Mouse (Mus musculus): ENCODE measurements around the gene Fam114a1. TPM values are rescaled to one million over a fixed set of nuclear protein-coding genes. Genes with fewer than 3 reads are reported as not detected.
A peak's percentile ranks its signal among the peaks of the same experiment; 100 is the strongest.

Gene Fam114a1
- polyA plus RNA-seq, 1 experiment, result 51.6 TPM

DNA sequence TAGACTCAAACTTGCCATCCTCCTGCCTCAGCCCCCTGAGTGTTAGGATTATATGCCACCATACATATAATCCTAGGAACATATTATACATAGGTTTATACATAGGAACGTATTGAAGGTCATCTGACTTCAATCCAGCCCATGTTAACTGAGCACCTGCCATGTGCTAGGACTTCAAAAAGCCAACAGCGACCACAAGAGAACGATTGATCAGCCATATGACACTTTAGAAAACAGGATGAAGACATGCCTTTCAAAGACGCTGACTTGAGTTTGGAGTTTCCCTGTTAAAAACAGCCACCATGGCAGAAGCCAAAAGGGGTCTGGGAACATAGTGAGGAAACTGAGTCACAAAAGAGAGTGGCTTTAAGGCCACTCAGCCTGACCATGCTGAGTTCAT lies 35.4 kb downstream of the Fam114a1 start:
- no peak for DNase-seq (ENCODE audit: low read depth)

DNA sequence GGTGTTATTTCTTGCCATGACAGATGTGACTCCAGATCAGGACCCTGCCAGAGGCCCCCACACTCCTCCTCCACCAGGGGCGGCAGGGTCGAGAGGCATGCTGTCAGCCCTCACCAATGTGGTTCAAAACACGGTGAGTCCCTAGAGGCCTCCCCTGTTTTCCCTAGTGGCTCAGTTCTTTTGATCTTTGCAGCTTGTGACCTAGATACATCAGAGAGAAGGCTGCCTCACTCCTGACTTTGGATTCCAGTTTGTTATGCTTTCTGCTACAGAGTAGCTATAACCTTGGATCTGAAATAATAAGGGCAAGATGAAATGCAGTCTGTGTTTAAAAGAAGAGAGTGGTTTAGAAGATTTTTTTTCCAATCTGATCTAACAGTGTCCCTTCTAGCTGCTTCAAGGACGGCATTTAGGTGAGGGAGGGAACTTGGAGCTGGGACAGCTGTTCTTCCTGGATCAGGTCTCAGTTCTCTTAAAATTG lies 36.2 kb downstream of the Fam114a1 start:
- DNase-seq (ENCODE audit: low read depth), result no peak

DNA sequence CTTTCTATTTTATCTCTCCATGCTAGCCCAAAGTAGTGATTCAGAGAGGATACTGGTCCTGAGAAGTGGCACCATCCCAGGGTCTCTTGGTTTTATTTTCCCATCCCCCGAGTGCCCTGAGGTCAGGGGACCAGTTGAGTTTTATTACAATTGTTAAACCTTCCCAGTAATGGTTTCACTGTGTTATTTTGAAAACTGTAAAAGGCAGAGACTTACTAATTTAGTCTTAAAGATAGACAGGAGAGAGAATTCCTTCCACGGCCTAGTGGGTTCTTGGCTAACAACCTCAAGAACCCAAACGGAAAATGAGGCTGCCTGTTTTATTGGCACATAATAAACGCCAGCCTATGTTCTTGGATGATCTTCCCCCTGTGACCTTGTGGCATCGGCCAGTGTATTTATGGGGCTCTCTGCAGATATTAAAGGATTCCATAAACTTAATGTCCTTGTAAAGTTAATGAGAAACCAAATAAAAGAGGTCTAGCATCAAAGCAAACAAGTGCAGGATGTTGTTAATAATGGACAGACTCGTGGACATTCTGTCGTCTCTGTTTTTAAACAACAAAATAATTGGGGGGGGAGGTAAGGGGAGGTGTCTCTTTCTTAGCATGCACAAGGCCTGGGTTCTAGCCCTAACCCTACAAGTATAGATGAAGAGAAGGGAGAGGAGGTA lies 42.2 kb downstream of the Fam114a1 start:
- no peak for DNase-seq (ENCODE audit: low read depth)

DNA sequence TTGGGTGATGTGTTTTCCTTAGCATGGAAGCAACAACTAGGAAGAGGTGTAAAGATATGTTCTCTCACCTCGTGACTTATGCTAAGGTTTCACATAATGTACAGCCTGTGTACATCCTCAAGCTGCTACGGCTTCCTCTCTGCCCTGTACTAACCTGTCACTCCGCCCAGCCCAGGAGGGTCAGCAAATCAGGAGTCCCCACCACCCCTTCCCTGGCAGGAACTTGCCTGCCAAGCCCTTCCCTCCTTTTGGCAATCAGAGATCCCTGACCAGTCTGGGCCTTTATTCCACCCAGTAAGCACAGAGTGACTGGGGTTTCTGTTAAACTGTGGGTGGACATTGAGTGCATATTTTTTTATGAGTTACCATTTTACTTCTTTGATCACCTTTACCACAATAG lies 45.6 kb downstream of the Fam114a1 start:
- no peak for DNase-seq (ENCODE audit: low read depth)

DNA sequence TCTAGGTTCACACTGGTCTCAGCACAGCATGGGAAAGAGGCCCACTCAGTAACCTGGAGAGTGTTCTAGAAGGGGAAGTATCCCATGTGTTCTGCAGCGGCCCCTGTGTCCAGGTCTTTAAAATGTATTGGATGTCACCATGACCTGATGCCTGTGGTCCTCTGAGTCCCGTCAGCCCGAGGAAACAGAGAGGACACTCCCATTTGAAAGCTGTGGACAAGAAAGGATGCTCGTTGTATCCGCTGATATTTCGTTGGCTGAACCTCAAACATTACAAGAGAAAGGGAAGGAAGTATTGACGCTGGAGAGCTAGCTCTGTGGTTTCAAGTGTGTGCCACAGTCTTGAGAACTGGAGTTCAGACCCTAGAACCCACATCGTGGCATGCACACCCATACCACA lies 49.2 kb downstream of the Fam114a1 start:
- DNase-seq (ENCODE audit: low read depth), result no peak

DNA sequence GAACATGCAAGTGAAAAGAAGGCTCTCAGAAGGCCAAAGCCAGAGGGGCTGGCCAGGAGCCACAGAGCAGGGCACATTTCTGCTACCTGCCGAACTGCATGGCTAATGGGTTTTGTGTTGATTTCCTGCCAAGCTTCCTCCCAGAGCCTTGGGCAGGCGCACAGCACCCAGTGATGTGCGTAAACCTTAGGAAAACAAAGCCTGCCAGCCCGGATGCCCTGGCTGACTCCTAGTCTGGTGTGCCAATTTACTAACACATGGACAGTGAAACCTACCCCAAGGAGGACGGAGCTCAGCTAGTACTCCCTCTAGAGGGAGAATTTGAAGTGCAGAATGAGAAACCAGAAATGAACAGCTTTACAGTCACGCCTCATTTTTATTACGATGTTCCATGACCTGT lies 50.0 kb downstream of the Fam114a1 start:
- DNase-seq (ENCODE audit: low read depth), result peak; percentile 86

DNA sequence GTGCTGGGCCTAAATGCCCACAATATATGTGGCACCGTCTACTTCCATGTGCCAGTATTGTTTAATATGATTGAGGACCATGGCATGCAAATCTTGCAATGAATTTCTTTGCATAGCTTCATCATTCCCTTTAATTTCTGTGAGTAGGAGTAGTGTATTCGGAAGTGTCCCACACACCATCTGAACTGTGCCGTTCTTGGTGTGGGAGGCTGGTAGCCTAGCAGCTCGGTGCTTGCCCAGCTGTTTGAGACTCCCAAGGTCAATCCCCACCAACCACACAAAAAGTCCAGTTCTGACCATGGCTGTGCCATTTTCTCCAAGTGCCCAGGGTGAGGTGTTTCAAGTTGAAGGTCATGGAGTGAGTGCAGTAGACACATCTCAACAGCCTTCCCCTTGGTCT lies 52.1 kb downstream of the Fam114a1 start:
- DNase-seq (ENCODE audit: low read depth), result no peak

DNA sequence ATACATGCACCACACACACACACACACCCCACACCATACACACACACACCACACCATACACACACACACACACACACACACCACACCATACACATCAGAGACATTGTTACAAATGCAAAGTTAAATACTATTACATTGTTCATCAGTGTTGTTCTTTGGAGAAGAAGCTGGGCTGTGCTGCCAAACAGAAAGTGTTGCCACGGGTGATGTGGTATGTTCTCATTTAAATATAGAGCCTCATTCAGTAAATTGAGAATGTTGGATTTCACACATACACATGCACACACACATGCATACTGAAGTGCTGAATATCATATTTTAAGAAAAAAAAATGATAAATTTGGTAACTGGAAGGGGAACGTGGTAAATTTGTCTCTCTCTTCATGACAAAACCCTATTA lies 54.8 kb downstream of the Fam114a1 start:
- no peak for DNase-seq (ENCODE audit: low read depth)

DNA sequence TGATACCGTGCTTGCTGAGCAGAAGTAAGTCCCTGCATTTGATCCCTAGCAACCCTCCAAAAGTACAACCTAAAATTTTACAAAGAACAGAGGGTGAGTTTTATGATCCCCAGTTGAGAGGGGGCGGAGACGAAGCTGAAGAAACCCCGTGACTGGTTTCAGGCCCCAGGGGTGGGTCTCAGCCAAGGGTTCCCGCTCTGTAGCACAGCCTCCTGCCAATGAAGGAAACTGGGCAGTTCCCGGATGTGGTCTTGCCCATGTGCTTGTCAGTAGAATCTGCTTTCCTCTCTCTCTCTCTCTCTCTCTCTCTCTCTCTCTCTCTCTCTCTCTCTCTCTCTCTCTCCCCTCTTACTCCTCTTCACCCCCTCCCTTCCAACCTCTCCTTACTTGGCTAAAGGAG lies 56.0 kb downstream of the Fam114a1 start:
- no peak for DNase-seq (ENCODE audit: low read depth)

DNA sequence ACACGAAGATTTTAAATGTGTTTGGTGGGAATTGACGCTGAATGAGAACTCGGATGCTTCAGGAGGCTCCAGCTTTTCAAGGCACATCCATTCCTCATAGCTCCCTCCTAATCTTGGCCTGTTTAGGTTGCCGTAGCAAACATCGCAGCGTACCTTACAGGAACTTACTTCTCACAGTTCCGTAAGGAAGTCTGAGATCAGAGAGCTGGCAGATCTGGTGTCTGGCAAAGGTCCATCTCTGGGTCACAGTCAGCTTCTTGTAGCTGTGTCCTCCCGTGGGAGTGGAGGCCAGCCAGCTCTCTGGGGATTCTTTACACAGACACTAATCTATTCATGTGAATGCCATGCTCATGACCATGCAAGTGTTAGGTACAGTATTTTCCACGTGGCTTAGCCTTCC lies 56.9 kb downstream of the Fam114a1 start:
- no peak for DNase-seq (ENCODE audit: low read depth)

DNA sequence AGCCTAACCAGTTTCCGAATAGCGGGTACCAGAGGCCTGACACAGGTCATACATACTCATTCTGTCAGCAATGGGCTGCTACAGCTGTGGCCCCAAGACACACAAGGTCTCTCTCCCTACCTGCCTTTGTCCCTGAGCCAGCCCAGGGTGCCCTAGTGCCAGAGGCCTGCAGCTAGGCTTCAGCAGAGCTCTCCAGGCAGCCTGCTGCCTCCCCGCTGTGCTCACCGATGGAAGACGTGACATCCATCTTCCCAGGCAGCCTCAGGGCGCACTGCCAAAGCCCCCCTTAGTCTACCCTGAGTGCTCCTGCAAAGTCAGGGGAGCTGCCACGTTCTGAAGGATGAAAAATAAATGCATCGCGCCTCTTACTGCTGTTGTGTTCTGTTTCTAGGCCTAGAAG lies 58.1 kb downstream of the Fam114a1 start:
- DNase-seq (ENCODE audit: low read depth), result no peak

DNA sequence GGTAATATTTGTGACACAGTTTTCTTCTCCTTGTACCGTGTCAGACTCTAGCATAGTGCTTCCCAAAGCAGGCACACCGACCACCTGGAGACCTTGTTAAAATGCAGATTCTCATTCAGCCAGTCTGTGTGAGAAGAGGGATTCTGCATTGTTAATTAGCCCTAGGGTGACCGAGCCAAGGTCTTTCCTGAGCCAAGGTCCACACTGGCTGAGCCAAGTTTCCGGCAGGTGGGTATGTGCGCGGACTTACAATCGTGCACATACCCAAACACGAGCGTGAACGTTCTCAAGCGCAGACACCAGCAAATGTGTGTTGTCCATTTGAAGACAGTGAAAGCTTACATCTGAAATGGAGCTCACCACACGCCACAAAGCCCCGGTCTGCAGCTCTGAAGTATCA lies 66.7 kb downstream of the Fam114a1 start:
- no peak for DNase-seq (ENCODE audit: low read depth)

DNA sequence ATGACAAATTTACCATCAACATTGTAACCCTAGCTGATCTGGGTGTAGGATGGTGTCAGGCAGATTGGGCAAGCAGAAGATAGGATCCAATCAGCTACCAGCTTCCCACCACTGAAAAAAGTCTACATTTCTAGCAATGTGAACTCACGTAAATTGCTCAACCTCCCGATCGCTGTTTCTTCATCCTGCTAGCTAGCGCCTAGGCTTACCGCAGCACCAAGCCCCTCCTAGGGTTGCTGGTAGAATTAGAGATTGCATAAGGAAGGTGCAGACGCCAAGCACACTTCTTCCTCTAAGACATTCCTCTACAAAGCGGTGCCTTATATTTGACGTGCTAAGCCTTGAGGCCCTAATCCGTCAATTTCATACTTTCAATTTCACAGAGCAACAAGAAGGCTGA lies 68.4 kb downstream of the Fam114a1 start:
- DNase-seq (ENCODE audit: low read depth), result no peak

DNA sequence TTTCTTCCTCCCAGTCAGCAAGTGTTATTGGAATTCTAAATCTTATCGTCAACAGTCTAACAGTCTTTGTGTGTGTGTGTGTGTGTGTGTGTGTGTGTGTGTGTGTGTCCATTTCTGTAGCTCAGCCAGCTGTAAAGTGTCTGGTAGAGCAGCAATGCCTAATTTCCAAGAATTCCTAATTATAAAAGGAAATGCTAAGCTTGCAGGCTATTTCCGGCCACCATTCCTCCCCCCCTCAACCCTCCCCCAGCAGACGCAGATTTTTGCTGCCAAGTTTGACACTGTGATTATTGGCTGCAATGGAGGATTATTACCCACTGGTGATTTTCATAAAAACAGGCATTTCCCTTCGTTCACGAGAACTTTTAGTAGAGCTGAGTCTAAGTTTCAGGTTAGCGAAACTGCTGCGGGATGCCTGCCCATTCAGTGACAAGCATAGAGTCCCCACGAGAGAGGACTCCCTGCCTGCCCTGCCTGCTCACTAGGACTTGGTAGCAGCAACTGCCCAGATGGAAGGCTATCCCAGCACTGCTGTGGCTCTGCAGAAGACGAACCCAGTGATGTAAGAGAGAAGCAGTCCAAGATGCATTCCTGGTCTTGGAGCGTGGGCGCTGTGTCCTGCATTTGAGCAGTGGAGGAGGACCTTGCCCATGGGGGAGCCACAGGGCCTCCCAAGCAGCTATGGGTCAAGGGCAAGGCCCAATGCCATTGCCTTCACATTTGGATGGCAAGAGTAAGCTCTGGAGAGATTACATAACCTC lies 69.1 kb downstream of the Fam114a1 start:
- DNase-seq (ENCODE audit: low read depth), result no peak

DNA sequence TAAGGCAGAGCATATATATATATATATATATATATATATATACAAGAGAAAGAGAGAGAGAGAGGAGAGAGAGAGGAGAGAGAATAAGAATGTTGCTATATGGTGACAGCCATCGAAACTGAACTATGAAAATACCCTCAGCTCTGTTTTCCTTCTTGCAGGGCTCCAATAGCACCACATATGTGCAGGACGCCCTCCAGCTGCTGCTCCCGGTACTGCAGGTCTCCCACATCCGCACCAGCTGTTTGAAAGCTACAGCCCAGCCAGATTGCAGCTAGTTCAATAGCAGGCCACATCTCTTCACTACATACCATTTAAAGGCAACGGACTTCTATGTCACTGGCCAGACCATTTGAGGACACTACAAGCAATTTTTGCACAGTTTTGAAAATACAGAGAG lies 70.6 kb downstream of the Fam114a1 start:
- DNase-seq (ENCODE audit: low read depth), result no peak

DNA sequence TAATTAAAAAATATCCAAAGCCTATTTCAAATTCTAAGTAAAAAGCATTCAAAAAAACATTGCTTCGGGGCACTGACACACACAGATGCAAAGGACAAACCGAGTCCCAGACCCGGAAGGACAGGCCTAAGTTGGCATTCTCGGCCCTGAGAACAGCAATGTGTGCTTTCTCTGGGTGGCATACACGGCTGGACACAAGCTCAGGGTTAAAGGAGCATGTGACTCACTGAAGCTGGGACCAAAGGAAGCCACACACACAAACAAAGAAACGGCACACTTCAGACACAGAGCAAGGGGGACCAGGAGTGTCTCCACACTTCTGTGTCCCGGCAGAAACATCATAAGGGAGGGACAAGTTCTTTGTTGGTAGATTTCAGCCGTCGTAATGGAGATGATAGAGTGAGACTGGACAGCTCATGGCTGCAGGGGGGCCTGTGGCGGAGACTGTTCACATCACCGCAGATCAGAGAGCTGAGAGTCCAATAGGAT lies 73.6 kb downstream of the Fam114a1 start:
- DNase-seq (ENCODE audit: low read depth), result no peak

DNA sequence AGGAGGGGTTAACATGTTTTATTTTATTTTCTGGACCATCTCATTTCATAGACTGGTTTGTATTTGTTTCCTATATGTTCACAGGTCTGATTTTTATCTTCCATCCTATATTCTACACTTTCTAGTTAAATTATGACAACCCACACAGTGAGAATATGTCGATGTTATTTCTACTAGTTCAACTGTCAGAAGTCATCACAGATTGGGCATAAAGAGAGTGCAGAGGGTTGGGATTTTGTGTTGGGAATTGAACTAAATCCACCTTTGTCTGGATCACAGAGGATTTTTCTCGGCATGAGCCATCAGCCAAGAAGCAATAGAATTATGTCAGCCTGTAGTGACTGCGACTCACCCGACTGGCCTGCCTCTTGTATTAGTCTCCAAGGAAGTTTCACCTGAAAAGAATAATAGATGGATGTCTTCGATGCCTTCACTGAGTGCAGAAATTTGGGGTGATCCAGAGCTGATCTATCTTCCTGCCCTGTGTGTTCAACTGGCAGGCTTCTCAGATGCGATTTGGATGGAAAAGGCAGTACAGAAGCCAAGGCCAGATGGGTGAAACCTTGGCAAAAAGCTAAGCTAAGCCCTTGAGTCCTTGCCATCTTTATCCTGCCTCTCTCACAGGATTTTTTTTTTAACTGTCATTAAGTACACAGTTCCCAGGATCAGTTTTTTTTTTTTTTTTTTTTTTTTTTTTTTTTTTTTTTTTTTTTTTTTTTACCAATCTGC lies 75.9 kb downstream of the Fam114a1 start:
- DNase-seq (ENCODE audit: low read depth), result no peak

DNA sequence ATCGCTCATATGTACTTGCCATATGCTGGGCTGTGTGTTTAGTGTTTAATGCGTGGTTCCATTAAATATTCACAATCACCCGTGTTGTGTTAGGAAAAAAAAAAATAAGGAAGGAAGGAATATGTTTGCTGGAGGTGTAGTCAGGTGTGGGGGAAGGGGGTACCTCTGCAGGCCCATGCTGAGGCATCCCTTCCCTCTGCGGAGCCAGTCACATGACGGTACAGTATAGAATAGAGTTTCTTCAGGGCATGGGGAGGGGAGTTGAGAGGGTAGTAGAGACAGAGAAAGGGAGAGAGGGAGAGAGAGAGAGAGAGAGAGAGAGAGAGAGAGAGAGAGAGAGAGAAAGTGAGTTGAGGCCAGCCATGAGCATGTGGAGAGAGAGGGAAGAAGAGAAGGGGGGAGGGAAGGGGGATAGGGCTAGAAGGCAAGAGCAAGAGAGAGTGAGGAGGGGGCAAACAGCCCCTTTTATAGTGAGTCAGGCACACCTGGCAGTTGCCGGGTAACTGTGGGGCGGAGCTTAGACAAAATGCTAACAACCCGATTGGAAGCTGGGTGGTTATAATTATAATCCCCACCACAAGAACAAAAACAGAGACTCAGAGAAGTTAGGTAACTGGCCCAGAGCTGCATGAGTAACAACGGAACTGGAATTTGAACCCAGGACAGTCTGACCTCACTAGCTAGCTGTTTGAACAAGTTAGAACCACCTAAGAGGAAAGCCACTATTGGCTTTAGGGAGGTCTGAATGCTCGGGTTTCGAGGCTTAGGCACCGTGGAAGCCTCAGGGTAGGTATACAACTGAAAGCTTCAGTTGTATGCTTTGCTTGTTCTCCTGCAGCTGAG lies 76.8 kb downstream of the Fam114a1 start:
- no peak for DNase-seq (ENCODE audit: low read depth)

DNA sequence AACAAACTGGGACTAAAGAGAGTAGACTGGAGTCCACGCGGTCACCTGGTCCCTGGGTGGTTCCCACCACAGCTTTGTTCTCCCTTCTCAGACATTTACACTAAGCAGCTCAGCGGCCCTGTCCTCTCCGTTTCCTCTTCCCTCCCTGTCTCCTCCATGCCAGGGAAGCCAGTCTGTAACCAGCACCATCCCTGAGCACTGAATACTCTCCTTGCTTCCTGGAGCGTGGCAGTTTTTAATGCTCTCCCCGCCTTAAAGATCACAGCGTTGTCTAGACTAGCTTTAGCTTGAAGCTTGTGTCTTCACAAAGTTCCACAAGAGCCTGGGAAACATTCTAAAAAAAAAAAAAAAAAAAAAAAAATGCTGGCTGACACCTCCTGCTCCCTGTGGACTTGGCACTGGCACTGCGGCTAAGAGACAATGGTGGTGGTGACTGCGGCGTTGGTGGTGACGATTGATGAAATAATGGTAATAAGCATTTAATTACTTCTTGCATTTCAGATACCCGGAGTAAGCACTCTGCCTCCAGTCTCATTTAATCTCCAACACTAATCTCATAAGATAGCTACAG lies 77.5 kb downstream of the Fam114a1 start:
- DNase-seq (ENCODE audit: low read depth), result no peak

DNA sequence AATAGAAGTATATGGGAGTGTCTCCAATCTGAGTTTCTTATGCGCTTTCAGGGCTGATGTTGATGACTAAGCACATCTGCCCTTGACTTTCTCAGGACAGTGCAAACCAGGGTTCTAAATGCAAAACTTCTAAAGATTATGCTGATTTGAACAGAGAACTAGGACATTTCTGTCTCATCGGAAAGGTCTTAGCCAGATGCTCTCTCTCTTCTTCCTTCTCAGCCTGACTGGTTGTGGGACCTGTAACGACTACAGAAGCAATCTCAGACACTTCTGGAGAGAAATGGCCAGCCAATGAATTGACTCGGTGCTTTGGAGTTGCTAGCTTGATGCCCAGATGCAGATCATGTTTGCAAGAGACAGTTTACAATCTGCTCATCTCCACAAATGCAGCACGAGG lies 80.0 kb downstream of the Fam114a1 start:
- no peak for DNase-seq (ENCODE audit: low read depth)

DNA sequence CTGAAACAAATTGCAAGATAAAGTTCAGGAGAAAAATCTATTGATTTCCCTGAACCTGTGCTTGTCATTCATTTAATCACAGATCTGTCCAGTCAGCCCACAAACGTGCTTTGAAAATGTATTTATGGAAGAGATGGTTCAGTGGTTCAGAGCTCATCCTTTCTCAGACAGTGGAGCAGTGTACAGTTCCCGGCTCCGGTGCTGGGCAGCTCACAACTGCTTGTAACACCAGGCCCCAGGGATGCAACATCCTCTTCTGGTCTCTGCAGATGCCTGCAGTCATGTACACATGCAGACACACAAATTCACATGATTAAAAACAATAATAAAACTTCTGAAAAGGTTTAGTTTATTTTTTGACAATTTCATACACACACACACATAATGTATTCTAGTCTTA lies 81.6 kb downstream of the Fam114a1 start:
- DNase-seq (ENCODE audit: low read depth), result no peak
